Mouse (Mus musculus): Measurements from ENCODE around the gene Gm28043. TPM values are rescaled to one million over a fixed set of nuclear protein-coding genes. Genes with fewer than 3 reads are reported as not detected.

The Gm28043 gene
- polyA plus RNA-seq, 1 experiment: 1.0 TPM

DNA sequence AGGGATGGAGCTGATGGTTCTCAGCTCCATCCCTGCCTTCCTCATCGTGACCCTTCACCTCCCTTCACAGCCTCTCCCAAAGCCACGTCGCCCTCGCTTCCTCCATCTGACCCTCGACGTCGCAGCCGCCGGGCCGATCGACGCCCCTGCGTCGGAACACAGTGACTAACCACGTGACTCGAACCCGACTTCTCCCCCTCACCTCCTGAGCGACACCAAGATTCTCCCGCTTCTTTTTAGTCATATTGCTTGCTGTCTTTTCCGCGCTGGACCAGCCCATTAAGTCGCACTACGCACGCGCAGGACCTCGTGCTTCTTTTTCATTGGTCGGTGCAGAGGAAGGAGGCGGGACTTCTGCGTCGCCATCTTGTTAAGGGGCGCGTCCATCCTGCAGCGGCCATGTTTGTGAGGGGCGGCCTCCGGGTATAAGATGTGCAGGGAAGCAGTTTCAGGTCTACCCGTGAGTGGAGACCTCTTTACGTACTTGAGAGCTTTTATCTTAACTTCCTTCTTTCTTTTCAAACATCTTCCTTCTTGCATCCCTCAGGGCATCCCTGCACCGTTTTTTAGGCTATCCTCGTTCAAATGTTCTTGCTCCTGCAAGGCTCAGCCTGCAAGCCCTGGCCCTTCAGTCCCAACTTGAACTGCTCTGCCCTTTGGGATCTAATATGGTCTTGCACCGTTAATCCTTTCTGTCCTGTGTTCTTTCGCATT lies 102.2 kb downstream of the Gm28043 start, which contains the start of gene Ccdc167:
Gene Ccdc167, minus strand, starts transcription at position 313 of the 714 bp plus-strand sequence.
- Histone ChIP-seq H3K79me2 (ENCODE audit: control insufficient read depth, insufficient read depth) (peaks cover 8% of the 10 kb centered on the region), H3K4me3 (peak within 1 kb of the TSS; percentile 29), H3K36me3 (ENCODE audit: control insufficient read depth, insufficient read depth) (no peaks in the 10 kb centered on the region), H3K27me3 (ENCODE audit: control insufficient read depth, insufficient read depth, insufficient read length) (no peaks in the 10 kb centered on the region), H3K4me2 (ENCODE audit: low read depth) (peak within 1 kb of the TSS; percentile 83), H3ac (ENCODE audit: control insufficient read depth, insufficient read length) (no peak within 1 kb of the TSS)
- TF ChIP-seq USF1 (IDR thresholded peaks at IDR 0.05; ENCODE audit: low read depth) (peak; percentile 57), REST (IDR thresholded peaks at IDR 0.05; ENCODE audit: insufficient read depth, insufficient read length) (no peak)

DNA sequence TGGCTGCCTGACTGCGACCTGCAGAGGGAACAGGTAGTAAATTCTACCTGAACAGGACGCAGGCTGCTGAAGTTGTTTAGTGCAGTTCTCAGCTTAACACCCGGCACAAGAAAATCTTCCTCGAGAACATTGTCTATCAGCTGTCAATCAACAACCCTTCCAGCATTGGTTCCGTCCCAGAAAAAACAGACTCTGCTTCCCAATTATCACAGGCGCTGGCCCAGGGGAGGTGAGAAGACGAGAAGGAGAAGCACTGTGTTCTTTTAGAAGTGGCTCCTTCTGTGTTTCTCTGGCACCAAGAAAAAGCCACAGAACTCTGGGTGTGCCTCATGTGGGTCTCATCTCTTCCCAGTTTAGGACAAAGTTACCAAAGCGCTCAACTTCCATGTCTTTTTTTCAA lies 104.0 kb downstream of the Gm28043 start:
- H3ac ChIP-seq (ENCODE audit: control insufficient read depth, insufficient read length): no peak overlapping the region
- no peak overlapping the region for H3K4me3 ChIP-seq
- H3K79me2 ChIP-seq (ENCODE audit: control insufficient read depth, insufficient read depth): peaks cover 8% of the 10 kb centered on the region
- TF ChIP-seq REST (IDR thresholded peaks at IDR 0.05; ENCODE audit: insufficient read depth, insufficient read length): no peak
- no peak overlapping the region for H3K4me2 ChIP-seq (ENCODE audit: low read depth)
- H3K27me3 ChIP-seq (ENCODE audit: control insufficient read depth, insufficient read depth, insufficient read length): no peaks in the 10 kb centered on the region
- no peaks in the 10 kb centered on the region for H3K36me3 ChIP-seq (ENCODE audit: control insufficient read depth, insufficient read depth)

DNA sequence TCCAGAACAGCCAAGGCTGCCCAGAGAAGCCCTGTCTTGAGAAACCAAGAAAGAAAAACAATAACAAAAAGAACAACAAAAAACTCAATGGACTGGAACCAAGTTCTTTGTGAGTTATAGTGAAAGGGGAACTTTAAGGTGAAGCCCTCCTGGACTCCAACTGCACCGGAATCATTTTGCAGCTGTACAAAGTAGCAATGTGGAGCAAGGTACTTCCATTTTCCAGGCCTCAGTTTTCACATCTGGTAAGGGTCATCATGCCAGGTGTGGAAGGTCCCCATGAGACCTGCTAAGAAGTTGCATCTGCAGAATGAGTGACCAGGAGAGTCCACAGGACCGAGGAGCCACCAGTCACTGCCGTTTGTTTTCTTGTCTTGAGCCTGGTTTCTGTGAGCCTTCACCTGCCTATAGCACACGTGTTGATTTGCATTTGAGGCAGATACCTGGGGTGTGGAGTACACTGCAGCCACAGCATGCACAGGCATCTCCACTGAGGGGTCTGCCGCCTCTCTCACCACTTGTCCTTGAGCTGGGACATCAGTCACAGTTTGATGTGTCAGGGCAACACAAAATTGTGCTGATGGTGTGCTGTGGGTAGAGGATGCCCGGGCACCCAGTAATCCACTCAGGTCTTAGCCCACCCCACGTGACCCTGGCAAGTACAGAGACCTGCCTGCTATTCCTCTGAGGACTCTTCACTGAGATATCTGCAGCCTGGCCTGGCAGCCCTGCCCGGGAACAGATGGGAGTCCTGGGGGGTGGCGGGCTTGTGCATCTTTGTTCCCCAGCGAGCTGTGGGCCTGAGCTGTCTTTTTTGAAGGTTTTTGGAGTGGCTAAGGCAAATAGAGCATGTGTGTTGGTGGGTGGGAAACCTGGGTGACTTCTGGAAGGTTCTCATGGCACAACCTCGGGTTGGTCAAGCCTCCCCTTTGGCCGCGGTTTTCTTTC lies 105.2 kb downstream of the Gm28043 start:
- Histone ChIP-seq H3K27me3 (ENCODE audit: control insufficient read depth, insufficient read depth, insufficient read length) (no peaks in the 10 kb centered on the region), H3K4me3 (no peak overlapping the region), H3ac (ENCODE audit: control insufficient read depth, insufficient read length) (no peak overlapping the region), H3K79me2 (ENCODE audit: control insufficient read depth, insufficient read depth) (peaks cover 8% of the 10 kb centered on the region), H3K36me3 (ENCODE audit: control insufficient read depth, insufficient read depth) (no peaks in the 10 kb centered on the region), H3K4me2 (ENCODE audit: low read depth) (no peak overlapping the region)
- TF ChIP-seq USF1 (IDR thresholded peaks at IDR 0.05; ENCODE audit: low read depth) (no peak), MAX (IDR thresholded peaks at IDR 0.05; ENCODE audit: low read depth) (no peak), MYOG (IDR thresholded peaks at IDR 0.05; ENCODE audit: control insufficient read depth in 1 of 3, insufficient read depth in 1 of 3, insufficient read length in 2 of 3, low read depth in 2 of 3) (no peak)

DNA sequence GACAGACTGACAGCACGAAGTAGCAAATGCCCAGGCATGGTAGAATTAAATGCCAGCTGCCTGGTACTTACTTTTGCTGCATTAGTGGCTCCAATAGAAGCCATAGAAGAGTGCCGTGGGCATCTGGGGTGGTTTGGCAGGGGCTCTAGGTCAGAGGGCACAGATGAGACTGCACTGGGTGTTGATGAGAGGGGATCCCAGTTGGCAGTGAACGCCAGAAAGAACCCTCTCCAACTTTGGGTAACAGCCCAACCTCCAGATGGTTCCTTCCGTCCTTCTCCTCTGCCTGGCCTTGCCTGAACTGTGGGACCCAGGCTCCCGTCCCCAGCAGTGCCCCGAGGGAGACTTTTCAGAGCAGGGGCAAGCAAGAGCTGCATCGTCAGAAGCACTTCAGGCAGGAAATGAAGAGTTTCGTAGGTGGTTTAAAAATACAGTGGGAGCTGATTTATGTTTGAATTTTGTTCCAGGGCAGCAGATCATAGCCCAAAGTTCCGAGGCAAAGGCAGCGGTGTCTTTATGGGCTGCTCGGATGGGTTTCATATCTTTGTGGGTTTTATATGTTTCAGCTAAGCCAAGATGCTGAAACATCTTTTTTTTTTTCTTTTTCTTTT lies 106.2 kb downstream of the Gm28043 start:
- Histone ChIP-seq H3K79me2 (ENCODE audit: control insufficient read depth, insufficient read depth) (peaks cover 8% of the 10 kb centered on the region), H3K27me3 (ENCODE audit: control insufficient read depth, insufficient read depth, insufficient read length) (no peaks in the 10 kb centered on the region), H3K4me3 (no peak overlapping the region), H3K36me3 (ENCODE audit: control insufficient read depth, insufficient read depth) (no peaks in the 10 kb centered on the region), H3K4me2 (ENCODE audit: low read depth) (no peak overlapping the region), H3ac (ENCODE audit: control insufficient read depth, insufficient read length) (no peak overlapping the region)
- no peak for TF ChIP-seq MYOD1 (IDR thresholded peaks at IDR 0.05; ENCODE audit: control insufficient read depth in 1 of 3, insufficient read length in 2 of 3, low read depth in 2 of 3)
- TF ChIP-seq TCF12 (IDR thresholded peaks at IDR 0.05; ENCODE audit: insufficient read depth, poor library complexity, severe bottlenecking): no peak
- TF ChIP-seq USF1 (IDR thresholded peaks at IDR 0.05; ENCODE audit: low read depth): no peak
- TF ChIP-seq POLR2A (IDR thresholded peaks at IDR 0.05; ENCODE audit: insufficient read length, low read depth): no peak
- TF ChIP-seq E2F4 (IDR thresholded peaks at IDR 0.05; ENCODE audit: insufficient read depth): no peak

DNA sequence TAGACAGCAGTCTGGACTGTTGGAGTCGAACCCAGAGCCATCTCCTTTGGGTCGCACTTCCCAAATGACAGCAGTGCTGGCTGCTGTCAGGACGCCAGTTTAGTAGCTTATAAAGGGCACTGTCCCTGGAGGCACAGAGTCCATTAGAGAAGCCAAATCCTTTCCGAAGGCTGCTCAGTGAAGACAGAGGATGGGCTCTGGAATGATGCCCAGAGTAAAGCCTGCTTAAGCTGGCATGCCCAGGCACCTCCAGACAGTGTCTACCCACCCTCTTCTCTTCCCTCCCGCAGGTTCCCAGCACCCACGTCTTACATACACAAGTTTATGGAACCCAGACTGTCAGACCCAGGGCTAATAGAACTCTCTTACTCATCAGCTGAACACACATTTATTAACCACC lies 109.9 kb downstream of the Gm28043 start:
- H3K36me3 ChIP-seq (ENCODE audit: control insufficient read depth, insufficient read depth): no peaks in the 10 kb centered on the region
- no peaks in the 10 kb centered on the region for H3K79me2 ChIP-seq (ENCODE audit: control insufficient read depth, insufficient read depth)
- no peak overlapping the region for H3ac ChIP-seq (ENCODE audit: control insufficient read depth, insufficient read length)
- H3K4me2 ChIP-seq (ENCODE audit: low read depth): no peak overlapping the region
- H3K4me3 ChIP-seq: no peak overlapping the region
- H3K27me3 ChIP-seq (ENCODE audit: control insufficient read depth, insufficient read depth, insufficient read length): no peaks in the 10 kb centered on the region
- TF ChIP-seq MAX (IDR thresholded peaks at IDR 0.05; ENCODE audit: low read depth): no peak

DNA sequence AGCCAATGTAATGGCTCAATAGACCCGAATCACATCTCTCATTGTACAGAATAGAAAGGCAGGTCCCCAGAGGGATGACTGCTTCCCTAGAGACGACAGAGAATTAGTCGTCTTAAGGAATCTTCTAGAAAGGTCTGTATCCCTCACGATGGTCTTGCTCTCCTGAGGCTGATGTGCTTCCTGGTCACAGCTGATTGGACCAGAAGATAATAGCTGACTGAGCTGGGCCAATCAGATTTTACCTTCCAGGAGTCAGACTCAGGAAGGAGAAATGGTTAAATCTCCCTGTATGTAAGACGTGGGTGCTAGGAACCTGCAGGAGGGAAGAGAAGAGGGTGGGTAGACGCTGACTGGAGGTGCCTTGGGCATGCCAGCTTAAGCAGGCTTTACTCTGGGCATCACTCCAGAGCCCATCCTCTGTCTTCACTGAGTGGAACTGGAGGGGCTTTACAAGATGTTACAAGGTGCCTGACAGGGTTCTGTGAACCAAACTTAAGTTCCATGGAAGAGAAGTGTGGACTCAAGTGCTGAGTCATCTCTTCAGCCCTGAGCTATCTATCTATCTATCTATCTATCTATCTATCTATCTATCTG lies 110.4 kb downstream of the Gm28043 start:
- Histone ChIP-seq H3K79me2 (ENCODE audit: control insufficient read depth, insufficient read depth) (no peaks in the 10 kb centered on the region), H3K27me3 (ENCODE audit: control insufficient read depth, insufficient read depth, insufficient read length) (no peaks in the 10 kb centered on the region), H3K4me2 (ENCODE audit: low read depth) (no peak overlapping the region), H3K36me3 (ENCODE audit: control insufficient read depth, insufficient read depth) (no peaks in the 10 kb centered on the region), H3ac (ENCODE audit: control insufficient read depth, insufficient read length) (no peak overlapping the region), H3K4me3 (no peak overlapping the region)
- no peak for TF ChIP-seq E2F4 (IDR thresholded peaks at IDR 0.05; ENCODE audit: insufficient read depth)
- no peak for TF ChIP-seq TCF3 (IDR thresholded peaks at IDR 0.05; ENCODE audit: insufficient read length, low read depth)
